ENCODE assay signal across 8 mouse cellular contexts in genomic region chrX:136068020-136068419, GRCm38 (mm10). TPM values are rescaled to one million over a fixed set of nuclear protein-coding genes. Genes with fewer than 3 reads are reported as not detected.
DNase-seq lines count a peak whose midpoint lies in the region; ATAC-seq and TF ChIP-seq lines count a peak whose summit lies in the region.
"Not testable (repeated sequence)": the region's sequence is repeated elsewhere in the genome, so short reads cannot be mapped to it uniquely, and the experiment has no call there.

Gene Bex2 (minus strand): TSS chrX:136068236.

- TF ChIP-seq CTCF in E14TG2a.4 (conservative IDR thresholded peaks at IDR 0.05; ENCODE audit: low read length) = not testable (repeated sequence)

- not testable (repeated sequence) for H3K9ac ChIP-seq in embryonic facial prominence, embryonic 15.5 days; heart, embryonic 13.5 days; kidney, embryonic 16.5 days (replicated peaks; ENCODE audit: low read length)

- peak; percentile 97 for ATAC-seq in cerebellum, adult (ENCODE audit: insufficient number of reproducible peaks, low FRiP score, low TSS enrichment)
- ATAC-seq in embryonic facial prominence, embryonic 15.5 days (ENCODE audit: insufficient number of reproducible peaks, low FRiP score, low TSS enrichment, low read depth) = peak; percentile 94
- peak; percentile 84 for ATAC-seq in heart, embryonic 13.5 days (ENCODE audit: extremely low read depth, insufficient number of reproducible peaks, low FRiP score, low TSS enrichment)
- ATAC-seq in kidney, embryonic 16.5 days (ENCODE audit: low FRiP score, low TSS enrichment) = peak; percentile 98

- peak; percentile 27 for DNase-seq in limb, embryonic 10.5 days (ENCODE audit: low spot score)
- DNase-seq in midbrain, embryonic 10.5 days (ENCODE audit: low spot score) = peak; percentile 14
- DNase-seq in right cerebral cortex, postnatal 4 days = peak; percentile 25

- not testable (repeated sequence) for H3K27me3 ChIP-seq in E14TG2a.4 (ENCODE audit: insufficient read depth, low read length); embryonic facial prominence, embryonic 15.5 days; heart, embryonic 13.5 days (replicated peaks); kidney, embryonic 16.5 days (ENCODE audit: insufficient read depth, low read length); midbrain, embryonic 10.5 days (ENCODE audit: low read depth, poor library complexity, severe bottlenecking)
- peaks cover 29% of the 10 kb centered on the region for H3K27me3 ChIP-seq in limb, embryonic 10.5 days (ENCODE audit: low read depth, poor library complexity, severe bottlenecking)

- not testable (repeated sequence) for H3K4me1 ChIP-seq in E14TG2a.4 (replicated peaks; ENCODE audit: low read depth, low read length); embryonic facial prominence, embryonic 15.5 days; heart, embryonic 13.5 days; kidney, embryonic 16.5 days (ENCODE audit: insufficient read depth, low read length); limb, embryonic 10.5 days; midbrain, embryonic 10.5 days

- H3K27ac ChIP-seq in embryonic facial prominence, embryonic 15.5 days (replicated peaks); heart, embryonic 13.5 days (replicated peaks); kidney, embryonic 16.5 days (ENCODE audit: low read length): not testable (repeated sequence)
- H3K27ac ChIP-seq in limb, embryonic 10.5 days = peak within 1 kb of the TSS; percentile 74; the same call in 1 of the 2 replicates
- peak within 1 kb of the TSS; percentile 85 for H3K27ac ChIP-seq in midbrain, embryonic 10.5 days (replicated peaks)

- not testable (repeated sequence) for H3K36me3 ChIP-seq in E14TG2a.4 (ENCODE audit: insufficient read depth, low read length); embryonic facial prominence, embryonic 15.5 days; heart, embryonic 13.5 days; kidney, embryonic 16.5 days (ENCODE audit: insufficient read depth, low read length); limb, embryonic 10.5 days
- H3K36me3 ChIP-seq in midbrain, embryonic 10.5 days = peaks cover 11% of the 10 kb centered on the region

- WGBS in embryonic facial prominence, embryonic 15.5 days = no CpG with 5 or more reads among the region's 32 CpGs
- no CpG with 5 or more reads among the region's 32 CpGs for WGBS in heart, embryonic 13.5 days
- 10% methylated on average over 6 of the region's 32 CpGs for WGBS in kidney, embryonic 16.5 days
- no CpG with 5 or more reads among the region's 32 CpGs for WGBS in limb, embryonic 10.5 days
- 19% methylated on average over 3 of the region's 32 CpGs for WGBS in midbrain, embryonic 10.5 days

- H3K9me3 ChIP-seq in E14TG2a.4 (ENCODE audit: low read length); embryonic facial prominence, embryonic 15.5 days (replicated peaks); heart, embryonic 13.5 days; kidney, embryonic 16.5 days (ENCODE audit: low read length); limb, embryonic 10.5 days (replicated peaks); midbrain, embryonic 10.5 days (replicated peaks): not testable (repeated sequence)

- peak within 1 kb of the TSS; percentile 42 for H3K4me2 ChIP-seq in embryonic facial prominence, embryonic 15.5 days (replicated peaks)
- peak within 1 kb of the TSS; percentile 62 for H3K4me2 ChIP-seq in heart, embryonic 13.5 days
- peak within 1 kb of the TSS; percentile 38 for H3K4me2 ChIP-seq in kidney, embryonic 16.5 days (replicated peaks; ENCODE audit: low read depth, low read length)

- H3K4me3 ChIP-seq in E14TG2a.4 (replicated peaks; ENCODE audit: low read length) = peak within 1 kb of the TSS; percentile 72
- H3K4me3 ChIP-seq in embryonic facial prominence, embryonic 15.5 days (replicated peaks) = peak within 1 kb of the TSS; percentile 35
- peak within 1 kb of the TSS; percentile 43 for H3K4me3 ChIP-seq in heart, embryonic 13.5 days
- peak within 1 kb of the TSS; percentile 31 for H3K4me3 ChIP-seq in kidney, embryonic 16.5 days (ENCODE audit: low read length)
- H3K4me3 ChIP-seq in limb, embryonic 10.5 days = peak within 1 kb of the TSS; percentile 54
- H3K4me3 ChIP-seq in midbrain, embryonic 10.5 days = peak within 1 kb of the TSS; percentile 60

RNA-seq across cellular contexts. Expression of gene Bex2, which starts in this region (rescaled TPM):
- polyA plus RNA-seq in embryonic facial prominence, embryonic 15.5 days (2015; fragmentation: Nextera tagmentation; extraction: Ambion mirVana) = 58.8 and 64.6 TPM in 2 replicates
- polyA plus RNA-seq in heart, embryonic 13.5 days (2015; fragmentation: Nextera tagmentation; extraction: Ambion mirVana) = 34.0 and 40.3 TPM in 2 replicates
- 75.2 and 81.8 TPM in 2 replicates for polyA plus RNA-seq in kidney, embryonic 16.5 days (2015; fragmentation: Nextera tagmentation; extraction: Ambion mirVana)
- 261 and 268 TPM in 2 replicates for polyA plus RNA-seq in limb, embryonic 10.5 days (2016; fragmentation: Nextera tagmentation; extraction: Ambion mirVana)
- 303 and 318 TPM in 2 replicates for polyA plus RNA-seq in midbrain, embryonic 10.5 days (2016; fragmentation: Nextera tagmentation; extraction: Ambion mirVana)
